Mouse (Mus musculus) forebrain, postnatal 0 days (tissue): ENCODE data around the gene Sesn1. TPM values are rescaled to one million over a fixed set of nuclear protein-coding genes. Genes with fewer than 3 reads are reported as not detected.
"Not testable (repeated sequence)": the region's sequence is repeated elsewhere in the genome, so short reads cannot be mapped to it uniquely, and the experiment has no call there.

ENCODE experiments used
- ATAC-seq: fragments of 200-750 bp; cut with Nextera tagmentation; 2 replicates; pipeline ENCODE4 v1.8.0; 2017; ENCODE audit warnings: mild to moderate bottlenecking, moderate library complexity
- DNase-seq: peaks from one replicate; pipeline ENCODE4 v3.0.0-alpha.2; 2015
- H3K27ac ChIP-seq: fragments of 300-500 bp; sonication (generic); 2 replicates; pipeline ENCODE4 v1.5.1; 2014; ENCODE audit warnings: low read depth, mild to moderate bottlenecking, antibody characterized with exemption, low read length, moderate library complexity, mixed read lengths
- H3K27me3 ChIP-seq: fragments of 300-500 bp; sonication (generic); 2 replicates; pipeline ENCODE4 v1.6.1; 2014; ENCODE audit warnings: mild to moderate bottlenecking, low read length, mixed read lengths; ENCODE audit not compliant: insufficient read depth
- H3K36me3 ChIP-seq: fragments of 300-500 bp; sonication (generic); 2 replicates; pipeline ENCODE4 v1.6.1; 2014; ENCODE audit warnings: mild to moderate bottlenecking, moderate library complexity; ENCODE audit not compliant: insufficient read depth
- H3K4me1 ChIP-seq: fragments of 300-500 bp; sonication (generic); 2 replicates; pipeline ENCODE4 v1.6.1; 2014; ENCODE audit warnings: antibody characterized with exemption; ENCODE audit not compliant: insufficient read depth
- H3K4me2 ChIP-seq: fragments of 300-500 bp; sonication (generic); 2 replicates; pipeline ENCODE4 v1.6.1; 2014; ENCODE audit warnings: low read depth, mild to moderate bottlenecking, moderate library complexity
- H3K4me3 ChIP-seq: fragments of 300-500 bp; sonication (generic); 2 replicates; pipeline ENCODE4 v1.5.1; 2014; ENCODE audit warnings: low read depth, low read length, mixed read lengths
- H3K9ac ChIP-seq: fragments of 300-500 bp; sonication (generic); 2 replicates; pipeline ENCODE4 v1.6.1; 2014; ENCODE audit warnings: mild to moderate bottlenecking
- H3K9me3 ChIP-seq: fragments of 300-500 bp; sonication (generic); 2 replicates; pipeline ENCODE4 v1.6.1; 2016; ENCODE audit warnings: low read length
- CTCF ChIP-seq: sonication (generic); IDR thresholded peaks from 2 replicates; pipeline ENCODE4 v1.5.1; 2016; ENCODE audit warnings: antibody characterized with exemption, control low read depth, low read depth
- WGBS: fragments of 180-500 bp; shearing (Covaris S2); extraction: QIAGEN DNeasy Blood & Tissue Kit; methylation state at CpG from one replicate; pipeline ENCODE4 v1.1.7; 2014; 5-methylcytosine and 5-hydroxymethylcytosine counted together
- polyA plus RNA-seq: library from polyadenylated mRNA; unstranded; fragments of >200 nt; fragmentation: Nextera tagmentation; extraction: Ambion mirVana; gene quantifications from 2 replicates; pipeline ENCODE4 v1.2.1, GENCODE M21; 2015
- total RNA-seq: library from RNA; depleted of rRNA; stranded (reverse); fragments of >200 nt; gene quantifications from 2 replicates; pipeline ENCODE4 v1.2.3, GENCODE M21; 2014

Gene Sesn1
- total and polyA plus RNA-seq, 2 experiments from 2014 or later, result 34.0 to 43.4 TPM

GRCm38 (mm10) chr10:41814305-41814853 is 4.6 kb downstream of the Sesn1 start:
- DNase-seq, result no peak
- Histone ChIP-seq H3K4me1 (peaks cover 27% of the 10 kb centered on the region), H3K36me3 (no peaks in the 10 kb centered on the region), H3K27ac (no peak overlapping the region), H3K9ac (no peak overlapping the region), H3K9me3 (no peaks in the 10 kb centered on the region), H3K27me3 (no peaks in the 10 kb centered on the region), H3K4me2 (no peak overlapping the region), H3K4me3 (no peak overlapping the region)
- TF ChIP-seq CTCF, result no peak
- 90% methylated on average over 6 of the region's 6 CpGs for WGBS
- no peak for ATAC-seq

- no peak overlapping the region for H3K4me2 ChIP-seq
- no peak overlapping the region for H3K4me3 ChIP-seq
- H3K27me3 ChIP-seq, result no peaks in the 10 kb centered on the region
- TF ChIP-seq CTCF, result no peak
- no peak for ATAC-seq
- no peak overlapping the region for H3K9ac ChIP-seq
- no peak for DNase-seq
- no peaks in the 10 kb centered on the region for H3K36me3 ChIP-seq
- no peak overlapping the region for H3K27ac ChIP-seq
- WGBS, result 82% methylated on average over 5 of the region's 5 CpGs
- H3K4me1 ChIP-seq, result peaks cover 25% of the 10 kb centered on the region
- H3K9me3 ChIP-seq, result no peaks in the 10 kb centered on the region
Observed at GRCm38 (mm10) chr10:41816516-41816915, 6.8 kb downstream of the Sesn1 start.

GRCm38 (mm10) chr10:41818036-41818732 is 8.4 kb downstream of the Sesn1 start:
- Histone ChIP-seq H3K4me1 (peaks cover 14% of the 10 kb centered on the region), H3K27ac (no peak overlapping the region), H3K27me3 (no peaks in the 10 kb centered on the region), H3K4me2 (no peak overlapping the region), H3K9ac (no peak overlapping the region), H3K36me3 (no peaks in the 10 kb centered on the region), H3K4me3 (no peak overlapping the region), H3K9me3 (no peaks in the 10 kb centered on the region)
- ATAC-seq (no peak), DNase-seq (no peak)
- no peak for TF ChIP-seq CTCF
- whole genome bisulfite sequencing, result 85% methylated on average over 8 of the region's 8 CpGs

- WGBS, result 93% methylated on average over 6 of the region's 6 CpGs
- H3K27me3 ChIP-seq, ATAC-seq, H3K36me3 ChIP-seq, H3K9me3 ChIP-seq, H3K27ac ChIP-seq, H3K4me3 ChIP-seq, H3K4me1 ChIP-seq, H3K4me2 ChIP-seq, DNase-seq, H3K9ac ChIP-seq: not testable (repeated sequence)
Observed at GRCm38 (mm10) chr10:41818733-41819070, 9.0 kb downstream of the Sesn1 start.

- Histone ChIP-seq H3K4me2 (no peak overlapping the region), H3K27me3 (no peaks in the 10 kb centered on the region), H3K9me3 (no peaks in the 10 kb centered on the region), H3K9ac (no peak overlapping the region), H3K36me3 (no peaks in the 10 kb centered on the region), H3K4me1 (peaks cover 3% of the 10 kb centered on the region; the same call in 1 of the 2 replicates), H3K27ac (no peak overlapping the region), H3K4me3 (no peak overlapping the region)
- no peak for TF ChIP-seq CTCF
- DNase-seq, result peak; percentile 31
- peak; percentile 29; the same call in 1 of the 2 replicates for ATAC-seq
- 49% methylated on average over 3 of the region's 3 CpGs for WGBS
Observed at GRCm38 (mm10) chr10:41819307-41819706, 9.6 kb downstream of the Sesn1 start.

GRCm38 (mm10) chr10:41820401-41820800 is 10.7 kb downstream of the Sesn1 start:
- TF ChIP-seq CTCF, result no peak
- Histone ChIP-seq H3K36me3 (no peaks in the 10 kb centered on the region), H3K4me2 (no peak overlapping the region), H3K9ac (no peak overlapping the region), H3K4me3 (no peak overlapping the region), H3K4me1 (no peaks in the 10 kb centered on the region), H3K9me3 (no peaks in the 10 kb centered on the region), H3K27ac (no peak overlapping the region), H3K27me3 (no peaks in the 10 kb centered on the region)
- ATAC-seq (no peak), DNase-seq (no peak)
- WGBS, result 92% methylated on average over 5 of the region's 5 CpGs

GRCm38 (mm10) chr10:41821171-41821570 is 11.4 kb downstream of the Sesn1 start:
- no peaks in the 10 kb centered on the region for H3K9me3 ChIP-seq
- H3K4me2 ChIP-seq, result no peak overlapping the region
- no peak overlapping the region for H3K27ac ChIP-seq
- no peak for ATAC-seq
- 92% methylated on average over 6 of the region's 6 CpGs for WGBS
- no peak for TF ChIP-seq CTCF
- no peak for DNase-seq
- no peaks in the 10 kb centered on the region for H3K27me3 ChIP-seq
- H3K4me3 ChIP-seq, result no peak overlapping the region
- H3K9ac ChIP-seq, result no peak overlapping the region
- H3K4me1 ChIP-seq, result no peaks in the 10 kb centered on the region
- H3K36me3 ChIP-seq, result no peaks in the 10 kb centered on the region
